Mouse (Mus musculus): ENCODE data around the gene Ggt1. TPM values are rescaled to one million over a fixed set of nuclear protein-coding genes. Genes with fewer than 3 reads are reported as not detected.
"Not testable (repeated sequence)": the region's sequence is repeated elsewhere in the genome, so short reads cannot be mapped to it uniquely, and the experiment has no call there.

Gene Ggt1
- polyA plus RNA-seq, 1 experiment from 2014 or later: 2.1 TPM

DNA sequence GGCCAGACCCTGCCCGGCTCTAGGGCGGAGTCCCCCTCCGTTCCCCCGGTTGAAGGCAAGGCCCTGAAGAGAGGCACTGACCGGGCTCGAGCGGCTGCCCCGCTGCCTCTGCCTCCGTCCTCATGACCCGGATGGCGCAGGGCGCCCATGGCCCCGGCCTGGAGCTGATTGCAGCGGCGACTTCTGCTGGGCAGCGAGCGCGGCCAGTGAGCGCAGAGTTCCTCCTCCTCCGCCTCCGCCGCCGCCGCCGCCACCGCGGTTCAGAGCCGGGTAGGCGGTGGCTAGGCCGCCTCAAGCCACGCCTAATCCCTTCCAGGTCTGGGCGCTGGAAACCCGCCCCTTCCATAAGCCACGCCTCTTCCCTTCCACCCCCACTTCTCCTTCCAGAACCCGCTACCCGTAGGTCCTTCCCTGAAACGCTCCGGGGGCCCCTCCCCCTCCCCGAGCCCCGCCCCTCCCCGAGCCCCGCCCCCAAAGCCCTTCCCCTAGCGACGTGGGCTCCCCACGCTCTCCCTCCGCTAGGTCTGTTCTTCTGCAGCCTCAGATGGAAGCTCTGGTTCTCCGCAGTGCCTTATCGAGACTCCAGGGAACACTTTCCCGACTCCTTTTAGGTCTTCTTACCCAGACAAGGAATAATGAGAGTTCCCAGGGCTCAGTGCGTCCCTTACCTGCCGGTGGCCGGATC, 44.2 kb upstream of the Ggt1 start, which contains the start of gene Snrpd3:
TSS of gene Snrpd3 (plus strand) at position 479 of the 685 bp plus-strand sequence.
- peak within 1 kb of the TSS; percentile 94 for H3K9ac ChIP-seq (ENCODE audit: low read depth, low read length)
- peaks cover 23% of the 10 kb centered on the region for H3K4me1 ChIP-seq (ENCODE audit: control insufficient read depth, insufficient read depth, low read depth, low read length)
- H3K9me3 ChIP-seq (ENCODE audit: control insufficient read depth, low read length): no peaks in the 10 kb centered on the region
- H3K4me2 ChIP-seq (ENCODE audit: low read length): peak within 1 kb of the TSS; percentile 69
- peaks cover 7% of the 10 kb centered on the region for H3K36me3 ChIP-seq (ENCODE audit: control insufficient read depth, insufficient read depth, low read length)
- ATAC-seq: peak; percentile 95
- peak within 1 kb of the TSS; percentile 98 for H3K27ac ChIP-seq (ENCODE audit: low read depth, low read length)
- H3K27me3 ChIP-seq (replicated peaks; ENCODE audit: control insufficient read depth, insufficient read depth, low read length): no peaks in the 10 kb centered on the region
- under 1% methylated on average over 39 of the region's 52 CpGs for WGBS
- peak within 1 kb of the TSS; percentile 89 for H3K4me3 ChIP-seq (ENCODE audit: low read length)

- H3K9me3 ChIP-seq (ENCODE audit: control insufficient read depth, low read length): no peaks in the 10 kb centered on the region
- peak within 1 kb of the TSS; percentile 69 for H3K4me2 ChIP-seq (ENCODE audit: low read length)
- peak within 1 kb of the TSS; percentile 98 for H3K27ac ChIP-seq (ENCODE audit: low read depth, low read length)
- H3K4me1 ChIP-seq (ENCODE audit: control insufficient read depth, insufficient read depth, low read depth, low read length): peaks cover 23% of the 10 kb centered on the region
- H3K36me3 ChIP-seq (ENCODE audit: control insufficient read depth, insufficient read depth, low read length): peaks cover 7% of the 10 kb centered on the region
- peak within 1 kb of the TSS; percentile 89 for H3K4me3 ChIP-seq (ENCODE audit: low read length)
- peak; percentile 93 for ATAC-seq
- H3K9ac ChIP-seq (ENCODE audit: low read depth, low read length): peak within 1 kb of the TSS; percentile 94
- H3K27me3 ChIP-seq (replicated peaks; ENCODE audit: control insufficient read depth, insufficient read depth, low read length): no peaks in the 10 kb centered on the region
- WGBS: under 1% methylated on average over 20 of the region's 20 CpGs
These were observed 43.7 kb upstream of the Ggt1 start, which contains the start of gene Gucd1 for GRCm38 (mm10) chr10:75517758-75518143. TSS of gene Gucd1 (minus strand) at chr10:75517972.

- Histone ChIP-seq H3K4me1 (ENCODE audit: control insufficient read depth, insufficient read depth, low read depth, low read length) (peaks cover 20% of the 10 kb centered on the region), H3K27me3 (replicated peaks; ENCODE audit: control insufficient read depth, insufficient read depth, low read length) (no peaks in the 10 kb centered on the region), H3K9ac (ENCODE audit: low read depth, low read length) (no peak overlapping the region), H3K27ac (ENCODE audit: low read depth, low read length) (no peak overlapping the region), H3K4me3 (ENCODE audit: low read length) (no peak overlapping the region), H3K36me3 (ENCODE audit: control insufficient read depth, insufficient read depth, low read length) (peaks cover 10% of the 10 kb centered on the region), H3K9me3 (ENCODE audit: control insufficient read depth, low read length) (no peaks in the 10 kb centered on the region), H3K4me2 (ENCODE audit: low read length) (no peak overlapping the region)
- 94% methylated on average over 5 of the region's 5 CpGs for WGBS
- ATAC-seq: no peak
These were observed 40.8 kb upstream of the Ggt1 start for GRCm38 (mm10) chr10:75520581-75520980.

DNA sequence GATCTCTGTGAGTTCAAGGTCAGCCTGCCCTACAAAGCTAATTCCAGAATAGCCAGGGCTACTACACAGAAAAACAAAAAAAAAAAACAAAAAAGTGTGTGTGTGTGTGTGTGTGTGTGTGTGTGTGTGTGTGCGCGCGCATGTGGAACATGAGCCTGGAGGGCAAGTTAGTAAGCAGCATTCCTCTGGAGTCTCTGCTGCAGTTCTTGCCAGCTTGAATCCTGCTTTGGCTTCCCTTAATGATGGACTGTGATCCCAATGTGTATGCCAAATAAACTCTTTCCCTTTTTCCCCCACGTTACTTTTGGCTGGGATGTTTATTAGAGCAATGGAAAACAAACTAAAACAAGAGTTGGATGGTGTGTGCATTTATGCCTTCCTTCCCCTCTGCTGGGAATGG, 39.8 kb upstream of the Ggt1 start:
- 97% methylated on average over 4 of the region's 4 CpGs for whole genome bisulfite sequencing
- H3K36me3 ChIP-seq (ENCODE audit: control insufficient read depth, insufficient read depth, low read length): peaks cover 10% of the 10 kb centered on the region
- no peaks in the 10 kb centered on the region for H3K9me3 ChIP-seq (ENCODE audit: control insufficient read depth, low read length)
- no peaks in the 10 kb centered on the region for H3K27me3 ChIP-seq (replicated peaks; ENCODE audit: control insufficient read depth, insufficient read depth, low read length)
- no peak overlapping the region for H3K27ac ChIP-seq (ENCODE audit: low read depth, low read length)
- ATAC-seq: no peak
- H3K4me1 ChIP-seq (ENCODE audit: control insufficient read depth, insufficient read depth, low read depth, low read length): peaks cover 9% of the 10 kb centered on the region
- no peak overlapping the region for H3K4me3 ChIP-seq (ENCODE audit: low read length)
- H3K9ac ChIP-seq (ENCODE audit: low read depth, low read length): no peak overlapping the region
- H3K4me2 ChIP-seq (ENCODE audit: low read length): no peak overlapping the region

DNA sequence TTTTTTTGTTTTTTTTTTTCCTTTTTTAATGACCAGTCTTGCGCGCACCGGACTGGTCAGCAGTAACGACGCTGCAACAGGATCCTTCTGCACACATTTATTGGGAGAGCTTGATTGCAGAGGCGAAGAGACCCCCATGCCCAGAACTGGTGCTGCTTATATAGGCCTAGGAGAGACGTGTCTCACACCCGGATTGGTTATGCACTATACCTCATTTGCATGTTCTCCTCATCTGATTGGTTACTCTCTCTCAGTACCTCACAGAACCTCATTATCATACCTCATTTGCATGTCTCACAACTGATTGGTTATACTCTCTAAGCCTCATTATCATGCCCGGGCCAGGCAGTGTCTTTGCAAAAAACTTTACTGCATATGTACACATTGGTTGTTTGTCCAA, 36.0 kb upstream of the Ggt1 start:
- 93% methylated on average over 9 of the region's 9 CpGs for WGBS
- H3K27me3 ChIP-seq (replicated peaks; ENCODE audit: control insufficient read depth, insufficient read depth, low read length); H3K9me3 ChIP-seq (ENCODE audit: control insufficient read depth, low read length); H3K4me2 ChIP-seq (ENCODE audit: low read length); ATAC-seq; H3K4me3 ChIP-seq (ENCODE audit: low read length); H3K4me1 ChIP-seq (ENCODE audit: control insufficient read depth, insufficient read depth, low read depth, low read length); H3K27ac ChIP-seq (ENCODE audit: low read depth, low read length); H3K9ac ChIP-seq (ENCODE audit: low read depth, low read length): not testable (repeated sequence)
- H3K36me3 ChIP-seq (ENCODE audit: control insufficient read depth, insufficient read depth, low read length): peaks cover 10% of the 10 kb centered on the region

GRCm38 (mm10) chr10:75530322-75530721, 31.1 kb upstream of the Ggt1 start:
- H3K27ac ChIP-seq (ENCODE audit: low read depth, low read length): no peak overlapping the region
- no peaks in the 10 kb centered on the region for H3K27me3 ChIP-seq (replicated peaks; ENCODE audit: control insufficient read depth, insufficient read depth, low read length)
- H3K4me1 ChIP-seq (ENCODE audit: control insufficient read depth, insufficient read depth, low read depth, low read length): no peaks in the 10 kb centered on the region
- H3K9me3 ChIP-seq (ENCODE audit: control insufficient read depth, low read length): no peaks in the 10 kb centered on the region
- no peak overlapping the region for H3K4me2 ChIP-seq (ENCODE audit: low read length)
- no peak overlapping the region for H3K4me3 ChIP-seq (ENCODE audit: low read length)
- ATAC-seq: no peak
- no peak overlapping the region for H3K9ac ChIP-seq (ENCODE audit: low read depth, low read length)
- H3K36me3 ChIP-seq (ENCODE audit: control insufficient read depth, insufficient read depth, low read length): peaks cover 9% of the 10 kb centered on the region
- 79% methylated on average over 2 of the region's 2 CpGs for WGBS

GRCm38 (mm10) chr10:75531532-75532090, 29.8 kb upstream of the Ggt1 start:
- no peak for ATAC-seq
- peaks cover 21% of the 10 kb centered on the region for H3K36me3 ChIP-seq (ENCODE audit: control insufficient read depth, insufficient read depth, low read length)

DNA sequence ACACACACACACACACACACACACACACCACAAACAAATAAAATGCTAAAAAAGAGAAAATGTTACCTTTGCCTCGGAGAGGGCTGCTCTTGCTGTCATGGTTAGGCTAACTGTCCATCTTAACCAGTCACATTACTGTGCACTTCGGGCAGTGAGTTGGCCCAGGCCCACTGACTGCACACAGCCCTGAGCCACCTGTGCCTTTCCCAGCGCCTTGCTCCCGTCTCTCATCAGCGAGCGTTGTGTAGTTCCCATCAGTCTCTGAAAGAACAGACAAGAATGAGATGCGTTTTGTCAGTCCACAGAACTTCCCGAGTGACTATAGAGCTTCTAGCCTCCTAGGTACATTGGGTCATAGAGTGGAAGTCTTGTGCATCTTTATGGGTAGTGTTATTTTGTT, 27.2 kb upstream of the Ggt1 start:
- Histone ChIP-seq H3K27me3 (replicated peaks; ENCODE audit: control insufficient read depth, insufficient read depth, low read length) (no peaks in the 10 kb centered on the region), H3K9ac (ENCODE audit: low read depth, low read length) (no peak overlapping the region), H3K4me3 (ENCODE audit: low read length) (no peak overlapping the region), H3K27ac (ENCODE audit: low read depth, low read length) (no peak overlapping the region), H3K9me3 (ENCODE audit: control insufficient read depth, low read length) (no peaks in the 10 kb centered on the region), H3K36me3 (ENCODE audit: control insufficient read depth, insufficient read depth, low read length) (peaks cover 21% of the 10 kb centered on the region), H3K4me1 (ENCODE audit: control insufficient read depth, insufficient read depth, low read depth, low read length) (no peaks in the 10 kb centered on the region), H3K4me2 (ENCODE audit: low read length) (no peak overlapping the region)
- no peak for ATAC-seq
- 94% methylated on average over 8 of the region's 8 CpGs for WGBS

More at GRCm38 (mm10) chr10:75531532-75532090, 29.8 kb upstream of the Ggt1 start:
- H3K9me3 ChIP-seq (ENCODE audit: control insufficient read depth, low read length): no peaks in the 10 kb centered on the region
- 90% methylated on average over 9 of the region's 9 CpGs for WGBS
- no peak overlapping the region for H3K27ac ChIP-seq (ENCODE audit: low read depth, low read length)
- no peaks in the 10 kb centered on the region for H3K27me3 ChIP-seq (replicated peaks; ENCODE audit: control insufficient read depth, insufficient read depth, low read length)
- H3K4me3 ChIP-seq (ENCODE audit: low read length): no peak overlapping the region
- H3K9ac ChIP-seq (ENCODE audit: low read depth, low read length): no peak overlapping the region
- no peaks in the 10 kb centered on the region for H3K4me1 ChIP-seq (ENCODE audit: control insufficient read depth, insufficient read depth, low read depth, low read length)
- no peak overlapping the region for H3K4me2 ChIP-seq (ENCODE audit: low read length)

- ATAC-seq: no peak
- no peak overlapping the region for H3K27ac ChIP-seq (ENCODE audit: low read depth, low read length)
- H3K4me3 ChIP-seq (ENCODE audit: low read length): no peak overlapping the region
- H3K9ac ChIP-seq (ENCODE audit: low read depth, low read length): no peak overlapping the region
- H3K36me3 ChIP-seq (ENCODE audit: control insufficient read depth, insufficient read depth, low read length): peaks cover 21% of the 10 kb centered on the region
- no peaks in the 10 kb centered on the region for H3K9me3 ChIP-seq (ENCODE audit: control insufficient read depth, low read length)
- no peak overlapping the region for H3K4me2 ChIP-seq (ENCODE audit: low read length)
- H3K27me3 ChIP-seq (replicated peaks; ENCODE audit: control insufficient read depth, insufficient read depth, low read length): no peaks in the 10 kb centered on the region
- WGBS: 76% methylated on average over 8 of the region's 8 CpGs
- H3K4me1 ChIP-seq (ENCODE audit: control insufficient read depth, insufficient read depth, low read depth, low read length): no peaks in the 10 kb centered on the region
These were observed 26.5 kb upstream of the Ggt1 start for GRCm38 (mm10) chr10:75534934-75535333.

Data from hindbrain, embryonic 16.5 days (tissue).